Mouse (Mus musculus) small intestine, adult 2 months (tissue): ENCODE data around the gene Gm10295.

Experiments
- CTCF ChIP-seq: fragments of 200-500 bp; IDR thresholded peaks from 2 replicates; pipeline ENCODE4 v1.5.1; 2012; ENCODE audit warnings: low read depth, mild to moderate bottlenecking, control low read depth, inconsistent platforms, low read length, moderate library complexity, mixed read lengths; ENCODE audit not compliant: insufficient replicate concordance, insufficient read length; ENCODE audit errors: extremely low read depth
- POLR2A ChIP-seq: fragments of 200-500 bp; IDR thresholded peaks from 2 replicates; pipeline ENCODE4 v1.6.1; 2012; ENCODE audit warnings: low read depth, mild to moderate bottlenecking, control low read depth, inconsistent platforms, low read length, moderate library complexity

- TF ChIP-seq CTCF, result no peak
- TF ChIP-seq POLR2A, result no peak
Observed at GRCm38 (mm10) chr7:71371916-71372315, 20.6 kb upstream of the Gm10295 start.
